Mouse (Mus musculus) heart, embryonic 15.5 days (tissue): ENCODE results near the gene Olfr213. TPM values are rescaled to one million over a fixed set of nuclear protein-coding genes. Genes with fewer than 3 reads are reported as not detected.

ENCODE experiments used
- polyA plus RNA-seq: library from polyadenylated mRNA; unstranded; fragments of >200 nt; fragmentation: Nextera tagmentation; extraction: Ambion mirVana; gene quantifications from 2 replicates; pipeline ENCODE4 v1.2.1, GENCODE M21; 2015

Gene Olfr213
- polyA plus RNA-seq, 1 experiment from 2014 or later, result not detected

Other genes starting within 250 kb of the Olfr213 start
- 21.8 and 26.0 TPM in 2 replicates for gene March8, start 200.4 kb upstream of the Olfr213 start, polyA plus RNA-seq
- gene Alox5, start 77.3 kb upstream of the Olfr213 start, polyA plus RNA-seq, result 2.3 and 2.4 TPM in 2 replicates
- not detected in 2 replicates for gene Olfr211, start 49.4 kb upstream of the Olfr213 start, polyA plus RNA-seq
- gene Olfr212, start 31.9 kb upstream of the Olfr213 start, polyA plus RNA-seq, result 0.04 and 0.05 TPM in 2 replicates
- 0.23 and 0.68 TPM in 2 replicates for gene Gm5580, start 12.7 kb downstream of the Olfr213 start, polyA plus RNA-seq
- gene Olfr214, start 15.8 kb downstream of the Olfr213 start, polyA plus RNA-seq, result not detected in 2 replicates
- not detected in 2 replicates for gene Olfr215, start 45.7 kb downstream of the Olfr213 start, polyA plus RNA-seq
- gene Zfp422, start 90.5 kb downstream of the Olfr213 start, polyA plus RNA-seq, result 74.8 and 81.6 TPM in 2 replicates
- gene Depp1, start 112.2 kb downstream of the Olfr213 start, polyA plus RNA-seq, result 45.9 and 54.2 TPM in 2 replicates
- 6.5 and 7.3 TPM in 2 replicates for gene Rassf4, start 135.5 kb downstream of the Olfr213 start, polyA plus RNA-seq
- gene Tmem72, start 178.5 kb downstream of the Olfr213 start, polyA plus RNA-seq, result 0.04 and 0.08 TPM in 2 replicates